Mouse (Mus musculus) kidney, adult 2 months (tissue): ENCODE data around the gene Rcn3. TPM values are rescaled to one million over a fixed set of nuclear protein-coding genes. Genes with fewer than 3 reads are reported as not detected.

Source experiments
- DNase-seq: peaks from one replicate; pipeline ENCODE4 v3.0.0; 2021
- H3K27ac ChIP-seq: fragments of 200-500 bp; 2 replicates; pipeline ENCODE4 v1.5.1; 2012; ENCODE audit warnings: low read depth, low read length, control low read depth, inconsistent platforms; ENCODE audit not compliant: insufficient read depth
- H3K27me3 ChIP-seq: fragments of 200-500 bp; replicated peaks from 2 replicates; pipeline ENCODE4 v1.6.1; 2012; ENCODE audit warnings: mild to moderate bottlenecking, moderate library complexity, low read length, inconsistent platforms; ENCODE audit not compliant: control insufficient read depth, insufficient read depth
- H3K36me3 ChIP-seq: fragments of 200-500 bp; 2 replicates; pipeline ENCODE4 v1.6.1; 2012; ENCODE audit warnings: mild to moderate bottlenecking, moderate library complexity, low read length, inconsistent platforms; ENCODE audit not compliant: control insufficient read depth, insufficient read depth
- H3K4me1 ChIP-seq: fragments of 200-500 bp; 2 replicates; pipeline ENCODE4 v1.6.1; 2011; ENCODE audit warnings: low read length; ENCODE audit not compliant: control insufficient read depth, insufficient read depth
- H3K4me3 ChIP-seq: fragments of 200-500 bp; 2 replicates; pipeline ENCODE4 v1.5.1; 2011; ENCODE audit warnings: mild to moderate bottlenecking, low read depth, low read length, control low read depth; ENCODE audit not compliant: insufficient read depth
- CTCF ChIP-seq: fragments of 200-500 bp; conservative IDR thresholded peaks from 2 replicates; pipeline ENCODE4 v1.5.1; 2011; ENCODE audit warnings: low read depth, mild to moderate bottlenecking, control low read depth, low read length, moderate library complexity, mixed read lengths; ENCODE audit not compliant: insufficient read depth, insufficient read length
- POLR2A ChIP-seq: fragments of 200-500 bp; IDR thresholded peaks from one replicate; pipeline ENCODE4 v1.6.1; 2011; ENCODE audit warnings: low read depth, low read length, control low read depth
- whole genome bisulfite sequencing: fragments of 180-500 bp; shearing (Covaris S2); methylation state at CpG from one replicate; pipeline ENCODE4 v1.1.7; 2018; 5-methylcytosine and 5-hydroxymethylcytosine counted together
- polyA plus RNA-seq: library from polyadenylated mRNA; depleted of rRNA; stranded (reverse); fragments of >200 nt; gene quantifications from 2 replicates; pipeline ENCODE4 v1.2.3, GENCODE M21; 2012

The Rcn3 gene
- polyA plus RNA-seq, 1 experiment: 67.0 TPM

- TF ChIP-seq CTCF (no peak), POLR2A (no peak)
- no peaks in the 10 kb centered on the region for H3K27me3 ChIP-seq
- no peaks in the 10 kb centered on the region for H3K36me3 ChIP-seq
- no peak overlapping the region for H3K27ac ChIP-seq
- H3K4me3 ChIP-seq: no peak overlapping the region
- 63% methylated on average over 8 of the region's 8 CpGs for WGBS
- DNase-seq: no peak
- peaks cover 20% of the 10 kb centered on the region for H3K4me1 ChIP-seq
These were observed 13.5 kb upstream of the Rcn3 start for GRCm38 (mm10) chr7:45105491-45105890.

GRCm38 (mm10) chr7:45104941-45105340 is 12.9 kb upstream of the Rcn3 start:
- TF ChIP-seq CTCF: no peak
- no peak for TF ChIP-seq POLR2A
- 86% methylated on average over 5 of the region's 5 CpGs for WGBS

GRCm38 (mm10) chr7:45103652-45104180 is 11.7 kb upstream of the Rcn3 start, which contains the start of gene Fcgrt:
Gene Fcgrt, minus strand, starts transcription at chr7:45103851.
- peak within 1 kb of the TSS; percentile 96 for H3K27ac ChIP-seq
- peaks cover 20% of the 10 kb centered on the region for H3K4me1 ChIP-seq
- peak; percentile 99 for DNase-seq
- H3K4me3 ChIP-seq: peak within 1 kb of the TSS; percentile 73
- H3K36me3 ChIP-seq: no peaks in the 10 kb centered on the region
- WGBS: 2% methylated on average over 7 of the region's 7 CpGs
- H3K27me3 ChIP-seq: no peaks in the 10 kb centered on the region
- TF ChIP-seq CTCF (no peak), POLR2A (peak; percentile 55)

More at GRCm38 (mm10) chr7:45104941-45105340, 12.9 kb upstream of the Rcn3 start:
- Histone ChIP-seq H3K36me3 (no peaks in the 10 kb centered on the region), H3K4me1 (peaks cover 20% of the 10 kb centered on the region), H3K27me3 (no peaks in the 10 kb centered on the region), H3K27ac (no peak overlapping the region), H3K4me3 (no peak overlapping the region)
- no peak for DNase-seq

- Histone ChIP-seq H3K4me1 (peaks cover 23% of the 10 kb centered on the region), H3K27ac (peak overlapping the region; percentile 96), H3K27me3 (no peaks in the 10 kb centered on the region), H3K4me3 (peak overlapping the region; percentile 73), H3K36me3 (no peaks in the 10 kb centered on the region)
- DNase-seq: peak; percentile 75
- TF ChIP-seq POLR2A (no peak), CTCF (peak; percentile 8; the same call in 1 of the 2 replicates)
- 11% methylated on average over 9 of the region's 9 CpGs for whole genome bisulfite sequencing
These were observed 11.0 kb upstream of the Rcn3 start for GRCm38 (mm10) chr7:45102940-45103585.

- H3K4me1 ChIP-seq: peaks cover 25% of the 10 kb centered on the region
- TF ChIP-seq CTCF (no peak), POLR2A (no peak)
- 42% methylated on average over 11 of the region's 11 CpGs for WGBS
- no peaks in the 10 kb centered on the region for H3K36me3 ChIP-seq
- DNase-seq: no peak
- H3K27ac ChIP-seq: peak overlapping the region; percentile 96; the same call in 1 of the 2 replicates
- no peaks in the 10 kb centered on the region for H3K27me3 ChIP-seq
- H3K4me3 ChIP-seq: peak overlapping the region; percentile 73
These were observed 10.4 kb upstream of the Rcn3 start for GRCm38 (mm10) chr7:45102441-45102840.

GRCm38 (mm10) chr7:45100046-45100445 is 8.0 kb upstream of the Rcn3 start:
- no peak for DNase-seq
- 66% methylated on average over 6 of the region's 6 CpGs for WGBS

GRCm38 (mm10) chr7:45098541-45099240 is 6.7 kb upstream of the Rcn3 start:
- Histone ChIP-seq H3K4me1 (peaks cover 23% of the 10 kb centered on the region), H3K36me3 (no peaks in the 10 kb centered on the region), H3K27me3 (no peaks in the 10 kb centered on the region), H3K27ac (no peak overlapping the region), H3K4me3 (no peak overlapping the region)
- no peak for DNase-seq
- TF ChIP-seq POLR2A: no peak
- 0 out of 2 replicates have a peak, but pooled peaks have one; percentile 37 for TF ChIP-seq CTCF
- WGBS: 88% methylated on average over 8 of the region's 8 CpGs

More at GRCm38 (mm10) chr7:45100046-45100445, 8.0 kb upstream of the Rcn3 start:
- H3K36me3 ChIP-seq: no peaks in the 10 kb centered on the region
- no peak overlapping the region for H3K27ac ChIP-seq
- H3K4me3 ChIP-seq: no peak overlapping the region
- H3K4me1 ChIP-seq: peaks cover 29% of the 10 kb centered on the region
- H3K27me3 ChIP-seq: no peaks in the 10 kb centered on the region
- TF ChIP-seq POLR2A (no peak), CTCF (no peak)
